Comparison of ENCODE assay signal across 1 mouse cellular context in genomic region chr10:79695231-79696128, GRCm38 (mm10).
A peak's percentile ranks its signal among the peaks of the same experiment; 100 is the strongest.
TF ChIP-seq lines count a peak whose summit lies in the region.

No protein-coding gene starts in this region.

TF ChIP-seq in CH12.LX, 34 proteins besides CTCF, POLR2A, EP300 and RAD21 (continued from another document):
- TF ChIP-seq MAX (IDR thresholded peaks at IDR 0.05; ENCODE audit: low read length) (peak; percentile 52; the same call in 1 of the 2 replicates), CHD1 (IDR thresholded peaks at IDR 0.05; ENCODE audit: low read depth, low read length) (no peak), TBP (conservative IDR thresholded peaks at IDR 0.05; ENCODE audit: low read depth, low read length) (no peak), IRF4 (IDR thresholded peaks at IDR 0.05; ENCODE audit: low read depth, low read length) (0 out of 2 replicates have a peak, but pooled peaks have one; percentile 17), MYC (IDR thresholded peaks at IDR 0.05; ENCODE audit: low read depth, low read length) (peak; percentile 55; the same call in 1 of the 2 replicates), GABPA (IDR thresholded peaks at IDR 0.05; ENCODE audit: insufficient replicate concordance, low read depth, low read length) (no peak), JUND (conservative IDR thresholded peaks at IDR 0.05; ENCODE audit: low read depth, low read length) (no peak), BHLHE40 (IDR thresholded peaks at IDR 0.05; ENCODE audit: low read depth, low read length) (no peak), SMC3 (IDR thresholded peaks at IDR 0.05; ENCODE audit: low read depth, low read length) (peak; percentile 84), MAZ (IDR thresholded peaks at IDR 0.05; ENCODE audit: low read depth, low read length) (0 out of 2 replicates have a peak, but pooled peaks have one; percentile 28)
